Mouse (Mus musculus) WW6 (cell line): ENCODE data around the gene Ankrd10.
"Not testable (repeated sequence)": the region's sequence is repeated elsewhere in the genome, so short reads cannot be mapped to it uniquely, and the experiment has no call there.

Experiments used
- DNase-seq: peaks from one replicate; pipeline ENCODE4 v3.0.0-alpha.2; 2013; ENCODE audit warnings: low read depth, low spot score

Gene Ankrd10

DNA sequence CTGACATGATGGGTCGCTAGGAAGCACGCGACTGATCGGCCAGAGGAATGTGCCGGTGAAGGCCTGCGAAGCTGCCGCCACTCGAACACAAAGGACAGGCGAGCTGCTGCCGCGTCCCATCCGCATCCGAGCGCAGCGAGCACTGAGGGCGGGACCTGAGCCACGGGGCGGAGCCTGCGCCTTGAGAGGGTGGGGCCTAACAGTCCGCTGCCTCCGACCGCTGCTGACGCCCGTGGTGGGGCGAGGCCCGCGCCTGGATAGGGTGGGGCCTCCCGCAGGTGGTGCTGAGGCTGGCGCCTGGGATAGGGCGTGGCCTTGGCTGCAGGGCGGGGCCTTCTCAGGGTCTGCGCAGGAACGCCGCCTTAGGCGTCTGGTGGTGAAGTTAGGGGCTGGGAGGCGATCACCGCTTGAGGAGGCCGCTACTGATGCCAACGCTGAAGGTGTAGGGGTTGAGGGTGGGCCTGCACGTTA is at the start of gene Ankrd10:
Gene Ankrd10, minus strand, starts transcription at position 147 of the 471 bp plus-strand sequence.
- peak; percentile 98 for DNase-seq

DNA sequence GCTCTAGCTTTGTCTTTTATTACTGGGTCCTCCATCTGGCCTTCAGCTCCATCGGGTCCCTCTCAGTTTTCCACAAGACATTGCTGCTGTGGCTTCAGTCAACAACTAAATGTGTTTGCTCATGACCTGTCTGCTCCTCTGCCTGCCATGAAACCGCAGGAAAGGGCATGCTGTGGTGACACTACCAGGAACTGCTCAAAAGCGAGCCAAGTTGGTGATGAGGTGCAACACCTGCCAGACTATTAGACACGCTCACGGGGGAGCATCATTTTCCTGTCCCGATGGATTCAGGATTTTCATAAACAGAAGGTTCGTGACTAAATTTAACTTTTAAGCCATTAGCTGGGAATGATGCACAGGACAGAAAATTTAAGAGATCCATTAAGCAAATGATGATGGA is 49.0 kb upstream of the Ankrd10 start:
- no peak for DNase-seq

- DNase-seq, result no peak
Measured at GRCm38 (mm10) chr8:11668308-11668707, 32.8 kb upstream of the Ankrd10 start.

- DNase-seq, result not testable (repeated sequence)
Measured at GRCm38 (mm10) chr8:11666023-11666716, 30.6 kb upstream of the Ankrd10 start.

DNA sequence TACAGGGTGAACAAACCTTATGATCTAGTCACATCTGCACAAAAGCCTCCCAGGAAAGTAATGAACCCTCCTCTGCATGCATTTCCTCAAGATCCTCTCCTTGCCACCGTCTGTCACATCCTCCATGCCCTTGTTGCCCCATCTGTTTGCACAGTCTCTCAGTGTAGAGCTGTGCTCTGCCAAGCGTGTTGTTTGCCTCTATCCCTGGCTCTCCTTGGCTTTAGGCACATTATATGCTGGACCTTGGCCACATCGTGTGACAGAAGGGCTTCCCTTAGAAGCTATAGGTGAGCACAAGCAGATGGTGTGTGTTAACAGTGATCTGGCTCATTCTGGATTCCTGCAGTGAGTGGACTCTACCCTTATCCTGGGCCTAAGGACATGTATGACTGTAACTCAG is 26.4 kb upstream of the Ankrd10 start:
- DNase-seq, result no peak

- no peak for DNase-seq
Measured at GRCm38 (mm10) chr8:11650021-11650420, 14.5 kb upstream of the Ankrd10 start.

- DNase-seq, result no peak
Measured at GRCm38 (mm10) chr8:11643123-11643522, 7.6 kb upstream of the Ankrd10 start.

DNA sequence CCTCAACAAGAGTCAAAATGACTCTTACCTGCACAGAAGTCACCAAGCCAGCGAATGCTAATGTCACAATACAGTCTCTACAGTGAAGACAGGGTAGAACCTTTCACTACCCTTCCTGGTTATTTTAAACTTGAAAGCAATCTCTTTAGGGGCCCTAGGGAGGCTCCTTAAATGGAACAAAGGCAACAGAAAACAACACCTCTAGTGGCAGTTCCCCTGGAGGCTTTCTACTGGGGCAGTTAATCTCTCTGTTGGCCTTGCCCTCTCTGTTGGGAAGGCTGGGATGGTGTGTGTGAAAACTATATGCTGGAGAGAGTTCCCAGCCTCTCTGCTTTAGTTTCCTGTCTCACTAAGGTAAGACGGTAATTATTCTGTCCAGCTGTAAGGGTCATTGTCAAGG is 5.0 kb upstream of the Ankrd10 start:
- no peak for DNase-seq

- no peak for DNase-seq
Measured at GRCm38 (mm10) chr8:11637531-11637930, 2.0 kb upstream of the Ankrd10 start.

DNA sequence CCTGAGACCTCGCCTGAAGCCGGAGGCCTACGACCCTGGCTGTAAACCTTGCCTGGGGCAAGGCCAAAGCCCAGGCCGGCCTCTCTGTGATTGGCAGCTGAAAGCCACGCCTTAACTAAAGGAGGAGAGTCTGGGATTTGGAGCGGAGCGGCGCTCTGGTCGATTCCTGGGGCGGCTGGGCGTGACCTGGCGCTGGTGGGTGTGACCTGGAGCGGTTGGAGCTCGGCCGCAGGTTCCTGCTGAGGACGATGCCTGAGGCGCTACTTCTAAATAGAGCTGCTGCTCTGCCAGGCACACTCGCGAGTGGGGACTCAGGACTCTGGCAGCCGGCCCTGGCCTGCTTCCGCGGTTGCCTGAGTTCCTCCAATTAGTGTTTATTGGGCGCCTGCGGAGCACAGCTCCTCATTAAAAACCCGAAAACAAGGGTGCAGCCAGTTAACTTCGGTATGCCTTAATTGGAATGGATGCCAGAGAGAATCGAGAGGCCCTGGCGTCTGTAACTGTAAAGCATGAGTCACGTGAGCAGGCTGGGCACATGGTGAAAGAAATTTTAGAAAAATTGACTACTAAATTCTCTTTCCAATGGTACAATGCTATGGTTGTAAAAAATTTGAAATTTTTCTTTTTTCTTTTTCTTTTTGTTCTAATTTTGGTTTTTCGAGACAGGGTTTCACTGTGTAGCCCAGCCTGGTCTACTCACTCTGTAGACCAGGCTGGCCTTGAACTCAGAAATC is 934 bp upstream of the Ankrd10 start:
- DNase-seq, result peak; percentile 97

DNA sequence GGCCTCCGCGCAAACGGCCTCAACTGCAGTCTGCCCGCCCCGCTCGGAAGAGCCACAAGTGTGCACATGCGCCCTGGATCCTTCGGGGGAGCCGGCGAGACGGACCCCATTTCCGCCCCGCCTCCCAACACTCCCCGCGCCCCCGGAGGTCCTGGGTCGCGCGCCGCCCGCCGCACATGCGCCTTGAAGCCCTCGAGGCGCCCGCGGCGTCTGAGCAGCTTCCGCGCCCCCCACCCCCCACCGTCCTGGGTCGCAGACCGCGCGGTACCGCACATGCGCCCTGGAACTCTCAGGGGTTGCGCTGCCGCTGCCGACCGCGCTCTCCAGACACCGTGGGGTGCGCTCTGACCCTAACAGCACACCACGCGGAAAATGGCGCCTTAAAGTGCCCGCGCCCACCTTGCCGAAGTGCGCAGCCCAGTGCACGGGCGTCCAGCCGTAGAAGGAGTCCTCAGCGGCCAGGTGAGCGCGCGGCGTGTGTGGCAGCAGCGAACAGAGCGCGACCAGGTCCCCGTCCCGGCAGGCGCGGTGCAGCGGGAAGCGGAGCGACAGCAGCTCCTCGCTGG is 462 bp downstream of the Ankrd10 start:
- peak; percentile 83 for DNase-seq

DNA sequence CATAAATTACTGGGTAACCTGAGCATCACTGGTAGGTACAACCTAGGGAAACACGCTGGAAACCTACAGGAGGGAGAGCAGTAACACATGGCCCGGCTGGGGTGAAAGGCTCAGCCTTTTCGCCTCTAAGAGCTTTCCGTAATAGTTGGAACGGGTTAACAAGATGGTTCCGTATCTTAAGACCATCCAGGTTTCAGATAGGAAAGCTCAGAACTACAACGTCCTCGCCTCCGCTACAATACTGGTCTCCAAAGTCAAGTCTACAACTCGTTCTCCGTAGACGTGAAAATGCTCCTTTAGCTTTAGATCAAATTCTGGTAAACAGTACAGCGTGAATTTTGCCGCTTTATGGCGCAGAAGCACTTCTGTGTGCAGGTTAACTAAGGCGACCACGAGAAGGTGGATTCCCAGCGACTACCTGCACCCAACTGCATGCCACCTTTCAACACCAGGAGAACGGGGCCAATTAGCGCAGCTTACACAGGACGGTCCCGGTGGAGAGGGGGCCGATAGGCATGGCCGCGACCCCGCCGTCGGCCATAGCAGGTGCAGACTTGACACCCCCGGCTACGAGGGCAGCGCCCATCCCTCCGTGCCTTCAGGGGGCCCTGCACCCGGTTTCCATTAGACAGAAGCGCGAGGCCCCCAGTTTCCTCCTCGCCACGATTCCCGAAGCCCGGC is 1.1 kb downstream of the Ankrd10 start:
- DNase-seq, result no peak

DNA sequence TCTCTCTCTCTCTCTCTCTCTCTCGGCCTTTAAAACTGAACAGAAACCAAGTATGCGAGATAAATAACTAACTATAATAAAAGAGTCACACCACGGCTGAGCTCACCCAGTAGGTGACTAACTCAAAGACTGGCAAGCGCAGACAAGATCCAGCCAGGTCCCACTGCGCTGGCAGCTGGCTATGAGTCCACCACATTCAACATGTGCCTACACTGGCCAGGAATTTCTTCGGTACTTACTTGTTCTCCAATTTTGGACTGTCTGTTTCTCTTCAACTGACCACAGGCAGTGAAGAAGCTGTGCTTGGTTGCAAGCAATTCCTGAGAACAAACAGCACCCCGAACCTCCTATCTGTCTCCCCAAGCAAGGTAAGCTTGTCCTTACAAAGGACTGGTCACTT is 2.1 kb downstream of the Ankrd10 start:
- DNase-seq, result no peak

- no peak for DNase-seq
Measured at GRCm38 (mm10) chr8:11632406-11632805, 3.2 kb downstream of the Ankrd10 start.

DNA sequence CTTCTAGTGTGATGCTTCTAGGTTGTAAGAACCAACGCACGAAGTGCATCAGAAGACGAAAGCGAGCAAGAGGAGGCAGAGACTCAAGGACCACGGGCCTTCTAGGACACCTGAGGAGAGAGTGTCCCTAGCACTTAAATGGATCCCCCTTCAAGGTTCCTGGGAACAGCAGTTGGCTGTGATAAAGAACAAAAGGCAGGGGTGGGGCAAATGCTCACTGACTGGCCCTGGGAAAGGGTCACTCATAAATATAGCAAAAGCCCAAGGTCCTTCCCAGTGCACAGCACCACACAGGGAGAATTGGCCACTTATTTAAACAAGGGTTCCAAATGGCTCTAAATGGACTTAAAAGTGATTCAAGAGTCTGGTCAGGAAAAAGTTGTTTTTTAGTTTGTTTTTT is 6.4 kb downstream of the Ankrd10 start:
- DNase-seq, result no peak

DNA sequence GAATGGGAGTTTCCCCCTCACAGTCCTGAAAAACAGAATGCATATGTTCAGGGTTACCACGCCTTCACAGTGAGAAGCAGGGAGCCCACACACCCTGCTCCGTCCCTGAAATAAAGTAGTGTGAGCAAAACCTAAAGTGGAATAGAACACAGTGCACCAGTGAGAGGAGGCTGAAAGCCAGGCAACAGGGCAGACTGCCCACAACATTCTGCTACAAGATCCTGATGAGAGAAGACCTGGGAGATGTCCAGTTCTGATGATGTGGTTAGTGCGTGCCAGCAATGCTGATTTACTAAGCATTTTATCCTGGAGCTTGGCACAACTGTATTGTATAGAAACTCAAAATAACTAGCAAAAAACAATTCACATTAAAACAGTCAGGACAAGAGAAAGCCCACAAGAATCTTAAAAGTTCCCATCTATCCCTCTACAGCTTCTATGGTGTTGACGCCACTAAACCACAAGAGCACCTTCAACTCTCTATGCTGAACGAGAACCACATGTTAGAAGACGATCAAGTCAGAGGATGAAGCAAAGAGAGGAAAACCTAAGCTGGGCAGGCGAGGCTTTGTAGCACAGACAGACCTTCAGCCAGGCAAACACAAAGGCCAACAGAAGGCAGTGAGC is 6.9 kb downstream of the Ankrd10 start:
- DNase-seq, result no peak

DNA sequence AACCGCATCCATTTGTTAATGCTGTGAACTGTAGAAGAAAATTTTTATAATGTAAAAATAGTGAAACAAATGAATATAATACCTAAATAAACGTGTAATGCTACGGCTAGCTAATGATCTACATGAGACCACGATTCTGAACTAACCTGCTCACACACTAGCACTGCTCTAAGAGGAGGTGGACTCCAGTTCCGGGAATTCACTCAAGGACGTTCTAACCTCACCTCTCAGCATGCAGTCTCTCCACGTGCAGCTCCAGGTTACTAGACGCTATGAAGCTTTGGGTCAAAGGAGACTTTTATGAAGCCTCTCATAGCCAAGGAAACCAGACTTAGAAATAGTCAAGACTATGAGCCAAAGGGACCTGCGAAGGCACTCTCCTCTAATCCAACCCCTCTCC is 7.8 kb downstream of the Ankrd10 start:
- DNase-seq, result no peak

DNA sequence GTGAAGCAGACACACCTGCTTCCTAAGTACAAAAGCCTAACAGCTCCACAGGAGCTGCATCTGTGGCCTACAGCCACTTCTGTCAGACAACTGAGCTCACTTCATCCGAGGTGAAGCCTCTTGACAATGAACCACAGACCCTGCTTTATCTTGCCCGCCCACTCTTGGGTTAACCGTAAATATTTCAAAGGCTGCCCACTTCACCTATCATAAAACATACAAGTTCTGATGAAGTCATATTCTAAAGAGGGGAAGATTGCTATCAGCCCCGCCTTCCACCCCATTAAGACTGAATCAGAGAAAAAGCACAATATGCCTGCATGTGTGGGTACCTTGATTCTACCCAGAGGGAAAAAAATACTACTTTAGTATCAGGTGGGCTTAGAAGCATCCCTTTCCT is 10.5 kb downstream of the Ankrd10 start:
- no peak for DNase-seq

DNA sequence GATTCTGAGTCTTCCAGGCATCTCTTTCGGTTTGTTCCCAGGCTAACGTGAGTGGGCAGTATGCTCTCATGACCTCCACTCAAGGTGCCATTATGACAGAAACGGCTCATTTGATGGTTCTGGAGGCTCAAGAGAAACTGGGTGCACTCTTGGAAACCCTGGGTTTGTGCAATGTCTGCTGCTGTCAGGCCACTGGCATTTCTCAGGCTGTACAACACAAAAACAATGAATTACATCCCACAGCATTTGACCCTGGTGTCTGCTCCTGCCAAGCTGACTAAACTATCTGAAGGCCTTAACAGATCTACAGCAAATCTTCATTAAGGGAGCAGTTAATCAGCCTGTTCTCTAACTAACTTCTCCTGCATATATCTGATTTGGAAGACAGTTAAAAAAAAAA is 16.5 kb downstream of the Ankrd10 start:
- no peak for DNase-seq

DNA sequence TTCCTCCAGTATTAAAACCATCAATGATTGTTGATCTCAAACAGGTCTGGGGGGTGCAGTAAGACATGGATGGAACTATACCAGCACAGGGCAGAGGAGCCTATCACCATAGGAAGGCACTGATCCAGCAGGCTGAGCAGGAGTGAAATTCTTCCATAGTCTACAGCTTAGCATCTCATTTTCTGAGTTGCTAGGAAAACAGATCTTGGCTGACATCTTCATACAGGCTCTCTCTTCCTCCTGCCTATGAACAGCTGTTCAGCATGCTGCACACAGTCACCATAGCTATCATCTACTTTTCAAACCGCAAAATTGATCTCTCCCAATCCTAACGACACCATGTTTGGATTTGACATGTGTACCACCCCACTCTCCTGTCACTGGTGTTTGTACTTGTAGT is 17.5 kb downstream of the Ankrd10 start:
- DNase-seq, result no peak

- DNase-seq, result no peak
Measured at GRCm38 (mm10) chr8:11616294-11616693, 19.3 kb downstream of the Ankrd10 start.
